Mouse (Mus musculus): Measurements from ENCODE around the gene Palm. TPM values are rescaled to one million over a fixed set of nuclear protein-coding genes. Genes with fewer than 3 reads are reported as not detected.

The Palm gene
- polyA plus RNA-seq, 1 experiment = 9.2 TPM

- Histone ChIP-seq H3K27ac (ENCODE audit: insufficient read depth, low read length) (no peak overlapping the region), H3K4me3 (ENCODE audit: extremely low read depth, insufficient read depth, insufficient read length) (no peak overlapping the region), H3K36me3 (ENCODE audit: control insufficient read depth, insufficient read depth, low read length) (no peaks in the 10 kb centered on the region), H3K4me1 (ENCODE audit: control insufficient read depth, insufficient read depth, insufficient read length) (no peaks in the 10 kb centered on the region; the same call in 1 of the 2 replicates), H3K27me3 (ENCODE audit: control insufficient read depth, insufficient read depth, low read length) (no peaks in the 10 kb centered on the region)
- no peak for TF ChIP-seq CTCF (IDR thresholded peaks at IDR 0.05; ENCODE audit: extremely low read depth, insufficient read depth, insufficient read length, insufficient replicate concordance)
- no peak for TF ChIP-seq POLR2A (IDR thresholded peaks at IDR 0.05; ENCODE audit: low read depth, low read length)
- DNase-seq (ENCODE audit: low read depth in 1 of 2, low spot score in 2 of 2) = no peak
- WGBS = 12% methylated on average over 7 of the region's 7 CpGs
These were observed 38.8 kb downstream of the Palm start for GRCm38 (mm10) chr10:79832026-79832785.

GRCm38 (mm10) chr10:79832786-79833181, 39.4 kb downstream of the Palm start:
- Histone ChIP-seq H3K27me3 (ENCODE audit: control insufficient read depth, insufficient read depth, low read length) (no peaks in the 10 kb centered on the region), H3K4me3 (ENCODE audit: extremely low read depth, insufficient read depth, insufficient read length) (no peak overlapping the region), H3K27ac (ENCODE audit: insufficient read depth, low read length) (no peak overlapping the region), H3K36me3 (ENCODE audit: control insufficient read depth, insufficient read depth, low read length) (no peaks in the 10 kb centered on the region), H3K4me1 (ENCODE audit: control insufficient read depth, insufficient read depth, insufficient read length) (no peaks in the 10 kb centered on the region; the same call in 1 of the 2 replicates)
- TF ChIP-seq POLR2A (IDR thresholded peaks at IDR 0.05; ENCODE audit: low read depth, low read length) (no peak), CTCF (IDR thresholded peaks at IDR 0.05; ENCODE audit: extremely low read depth, insufficient read depth, insufficient read length, insufficient replicate concordance) (no peak)
- DNase-seq (ENCODE audit: low read depth in 1 of 2, low spot score in 2 of 2) = no peak
- 47% methylated on average over 9 of the region's 9 CpGs for WGBS

DNA sequence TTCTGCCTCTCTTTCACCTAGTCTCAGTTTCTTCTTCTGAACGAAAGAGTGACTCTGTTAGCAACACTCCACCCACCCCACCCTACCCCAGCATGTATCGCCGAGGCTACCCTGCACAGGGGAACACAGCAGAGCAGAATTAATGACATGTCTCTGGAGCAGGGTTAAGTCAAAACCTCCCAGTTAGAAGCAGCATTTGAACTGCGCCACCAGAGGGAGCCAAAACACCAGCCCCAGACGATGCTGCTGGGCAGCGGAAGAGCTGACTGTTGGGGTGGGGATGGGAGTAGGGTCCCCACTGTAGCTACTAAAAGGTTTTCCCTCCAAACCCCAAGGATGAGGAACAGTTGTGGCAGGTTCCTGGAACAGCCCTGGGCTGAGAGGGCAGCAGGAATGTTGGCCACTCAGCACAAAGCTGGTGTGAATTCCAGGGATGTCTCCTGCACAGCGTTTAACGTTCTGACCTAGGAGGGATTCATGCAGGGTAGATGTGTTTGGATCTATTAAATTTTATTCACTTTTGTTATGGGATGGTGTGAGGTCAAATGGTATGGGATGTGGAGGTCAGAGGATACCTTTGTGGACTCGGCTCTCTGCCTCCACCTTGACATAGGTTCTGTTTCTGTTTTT, 41.5 kb downstream of the Palm start:
- TF ChIP-seq POLR2A (IDR thresholded peaks at IDR 0.05; ENCODE audit: low read depth, low read length) (no peak), CTCF (IDR thresholded peaks at IDR 0.05; ENCODE audit: extremely low read depth, insufficient read depth, insufficient read length, insufficient replicate concordance) (peak; percentile 98)
- 32% methylated on average over 9 of the region's 9 CpGs for WGBS

DNA sequence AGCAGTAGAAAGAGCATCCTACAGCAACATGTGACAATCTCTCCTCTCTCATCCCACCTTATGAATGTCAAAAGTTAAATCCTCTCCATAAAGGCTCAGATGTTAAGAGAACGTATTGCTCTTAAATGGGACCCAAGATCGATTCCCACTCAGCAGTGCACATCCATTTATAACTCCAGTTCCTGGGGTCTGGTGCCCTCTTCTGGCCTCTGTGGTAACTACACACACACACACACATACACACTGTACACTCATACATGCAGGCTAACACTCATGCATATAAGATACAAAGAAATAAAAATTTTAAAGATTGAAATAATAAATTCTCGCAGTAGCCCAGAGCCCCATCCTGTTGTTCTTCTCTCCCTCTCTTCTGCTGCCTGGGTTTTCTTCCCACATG, 43.5 kb downstream of the Palm start:
- H3K36me3 ChIP-seq (ENCODE audit: control insufficient read depth, insufficient read depth, low read length) = no peaks in the 10 kb centered on the region
- no peak overlapping the region for H3K4me3 ChIP-seq (ENCODE audit: extremely low read depth, insufficient read depth, insufficient read length)
- H3K27ac ChIP-seq (ENCODE audit: insufficient read depth, low read length) = no peak overlapping the region
- TF ChIP-seq POLR2A (IDR thresholded peaks at IDR 0.05; ENCODE audit: low read depth, low read length) = no peak
- no peak for TF ChIP-seq CTCF (IDR thresholded peaks at IDR 0.05; ENCODE audit: extremely low read depth, insufficient read depth, insufficient read length, insufficient replicate concordance)
- no peaks in the 10 kb centered on the region; the same call in 1 of the 2 replicates for H3K4me1 ChIP-seq (ENCODE audit: control insufficient read depth, insufficient read depth, insufficient read length)
- H3K27me3 ChIP-seq (ENCODE audit: control insufficient read depth, insufficient read depth, low read length) = no peaks in the 10 kb centered on the region
- 96% methylated on average over 3 of the region's 3 CpGs for WGBS
- DNase-seq (ENCODE audit: low read depth in 1 of 2, low spot score in 2 of 2) = no peak

More for the DNA sequence above, 41.5 kb downstream of the Palm start:
- Histone ChIP-seq H3K36me3 (ENCODE audit: control insufficient read depth, insufficient read depth, low read length) (no peaks in the 10 kb centered on the region), H3K4me3 (ENCODE audit: extremely low read depth, insufficient read depth, insufficient read length) (no peak overlapping the region), H3K4me1 (ENCODE audit: control insufficient read depth, insufficient read depth, insufficient read length) (no peaks in the 10 kb centered on the region; the same call in 1 of the 2 replicates), H3K27ac (ENCODE audit: insufficient read depth, low read length) (no peak overlapping the region), H3K27me3 (ENCODE audit: control insufficient read depth, insufficient read depth, low read length) (no peaks in the 10 kb centered on the region)
- peak; percentile 50 to 75 for DNase-seq (ENCODE audit: low read depth in 1 of 2, low spot score in 2 of 2)

GRCm38 (mm10) chr10:79838151-79838550, 44.8 kb downstream of the Palm start:
- WGBS = 60% methylated on average over 2 of the region's 2 CpGs
- H3K27ac ChIP-seq (ENCODE audit: insufficient read depth, low read length) = no peak overlapping the region
- H3K27me3 ChIP-seq (ENCODE audit: control insufficient read depth, insufficient read depth, low read length) = no peaks in the 10 kb centered on the region

GRCm38 (mm10) chr10:79840091-79840490, 46.7 kb downstream of the Palm start:
- no peak for TF ChIP-seq CTCF (IDR thresholded peaks at IDR 0.05; ENCODE audit: extremely low read depth, insufficient read depth, insufficient read length, insufficient replicate concordance)
- TF ChIP-seq POLR2A (IDR thresholded peaks at IDR 0.05; ENCODE audit: low read depth, low read length) = no peak
- WGBS = 87% methylated on average over 3 of the region's 3 CpGs
- no peak for DNase-seq (ENCODE audit: low read depth in 1 of 2, low spot score in 2 of 2)
- Histone ChIP-seq H3K27me3 (ENCODE audit: control insufficient read depth, insufficient read depth, low read length) (no peaks in the 10 kb centered on the region), H3K4me1 (ENCODE audit: control insufficient read depth, insufficient read depth, insufficient read length) (no peaks in the 10 kb centered on the region; the same call in 1 of the 2 replicates), H3K36me3 (ENCODE audit: control insufficient read depth, insufficient read depth, low read length) (no peaks in the 10 kb centered on the region), H3K4me3 (ENCODE audit: extremely low read depth, insufficient read depth, insufficient read length) (no peak overlapping the region), H3K27ac (ENCODE audit: insufficient read depth, low read length) (no peak overlapping the region)

More at GRCm38 (mm10) chr10:79838151-79838550, 44.8 kb downstream of the Palm start:
- Histone ChIP-seq H3K4me3 (ENCODE audit: extremely low read depth, insufficient read depth, insufficient read length) (no peak overlapping the region), H3K36me3 (ENCODE audit: control insufficient read depth, insufficient read depth, low read length) (no peaks in the 10 kb centered on the region), H3K4me1 (ENCODE audit: control insufficient read depth, insufficient read depth, insufficient read length) (no peaks in the 10 kb centered on the region; the same call in 1 of the 2 replicates)
- DNase-seq (ENCODE audit: low read depth in 1 of 2, low spot score in 2 of 2) = no peak
- TF ChIP-seq CTCF (IDR thresholded peaks at IDR 0.05; ENCODE audit: extremely low read depth, insufficient read depth, insufficient read length, insufficient replicate concordance) = no peak
- TF ChIP-seq POLR2A (IDR thresholded peaks at IDR 0.05; ENCODE audit: low read depth, low read length) = no peak
